Mouse (Mus musculus) testis, adult 2 months (tissue): Measurements from ENCODE around the gene Cic.

ENCODE experiments used
- CTCF ChIP-seq: fragments of 200-500 bp; IDR thresholded peaks from 2 replicates; pipeline ENCODE4 v1.5.1; 2012; ENCODE audit warnings: low read depth, mild to moderate bottlenecking, inconsistent platforms, low read length, moderate library complexity; ENCODE audit not compliant: control insufficient read depth, insufficient read depth, insufficient replicate concordance
- POLR2A ChIP-seq: fragments of 200-500 bp; IDR thresholded peaks from 2 replicates; pipeline ENCODE4 v1.6.1; 2012; ENCODE audit warnings: low read depth, mild to moderate bottlenecking, inconsistent platforms, low read length, moderate library complexity; ENCODE audit not compliant: control insufficient read depth

DNA sequence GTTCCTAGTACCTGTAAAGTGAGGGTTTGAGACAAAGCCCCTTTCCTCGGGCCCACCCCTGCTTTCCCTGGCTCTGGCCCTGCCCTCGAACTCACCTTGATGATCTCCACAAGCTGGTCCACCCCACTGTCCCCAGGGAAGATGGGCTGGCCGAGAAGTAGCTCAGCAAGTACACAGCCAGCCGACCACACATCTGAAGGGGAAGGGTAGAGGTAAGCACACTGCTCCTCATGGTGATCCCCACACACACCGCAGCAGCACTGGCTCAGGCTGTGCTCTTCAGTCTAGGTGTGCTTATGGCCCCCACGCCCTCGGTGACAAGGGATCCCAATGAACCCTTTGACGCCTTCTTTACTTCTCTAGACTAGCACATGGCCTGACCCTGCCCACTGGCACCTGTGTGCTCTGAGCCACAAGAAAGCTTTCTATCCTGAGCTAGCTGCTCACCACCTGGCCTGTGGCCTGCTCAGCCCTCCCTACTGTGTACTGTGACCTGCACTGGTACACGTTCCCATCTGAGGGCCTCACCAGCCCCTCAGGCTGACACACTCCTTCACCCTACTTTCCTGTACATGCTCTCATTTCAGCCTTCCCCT is 36.7 kb upstream of the Cic start:
- TF ChIP-seq CTCF (no peak), POLR2A (no peak)
